In genomic region chr19:16157120-16157519, GRCm38 (mm10) we compare ENCODE assay signal across 24 mouse cellular contexts.
"Had no signal": no experiment of that assay in that cellular context is flagged by ENCODE, and none has a peak within 500 bp of the region (broad histone marks: within the 10 kb centered on the region; RNA-seq: fewer than 3 reads in every experiment).

No protein-coding gene starts in this region.

- H3K27ac ChIP-seq: heart, embryonic 13.5 days; heart, embryonic 15.5 days; hindbrain, embryonic 13.5 days; hindbrain, embryonic 15.5 days; hindbrain, postnatal 0 days; kidney, embryonic 15.5 days; kidney, postnatal 0 days; limb, embryonic 13.5 days; limb, embryonic 15.5 days; liver, embryonic 12.5 days; liver, embryonic 14.5 days had no signal

- H3K36me3 ChIP-seq: heart, embryonic 13.5 days; heart, embryonic 15.5 days; hindbrain, embryonic 13.5 days; hindbrain, embryonic 15.5 days; kidney, embryonic 15.5 days; limb, embryonic 15.5 days; liver, embryonic 12.5 days had no signal

- DNase-seq: forebrain, postnatal 0 days; gastrocnemius, postnatal 14 days; gastrocnemius, postnatal 36 days; kidney, adult 11 months; kidney, adult 2 months; kidney, adult 9 months; kidney, postnatal 14 days; kidney, postnatal 36 days; layer of hippocampus, adult 9-11 months; layer of hippocampus, postnatal 36 days; left cerebral cortex, postnatal 4 days; lung, adult 18-20 months had no signal

- H3K4me3 ChIP-seq: heart, embryonic 13.5 days; heart, embryonic 15.5 days; hindbrain, embryonic 13.5 days; hindbrain, embryonic 15.5 days; kidney, embryonic 15.5 days; limb, embryonic 13.5 days; limb, embryonic 15.5 days; liver, embryonic 12.5 days had no signal

- H3K4me2 ChIP-seq: heart, embryonic 11.5 days; heart, embryonic 13.5 days; heart, embryonic 15.5 days; hindbrain, embryonic 13.5 days; hindbrain, embryonic 15.5 days; kidney, embryonic 15.5 days; limb, embryonic 13.5 days; limb, embryonic 15.5 days; liver, embryonic 12.5 days had no signal

- H3K9ac ChIP-seq: forebrain, postnatal 0 days; heart, embryonic 13.5 days; heart, embryonic 15.5 days; hindbrain, embryonic 13.5 days; hindbrain, embryonic 15.5 days; kidney, embryonic 15.5 days; limb, embryonic 13.5 days; limb, embryonic 15.5 days; liver, embryonic 12.5 days; liver, embryonic 14.5 days had no signal

- ATAC-seq: forebrain, postnatal 0 days; hindbrain, postnatal 0 days; liver, embryonic 12.5 days had no signal

- H3K9me3 ChIP-seq: heart, embryonic 13.5 days; heart, embryonic 15.5 days; hindbrain, embryonic 13.5 days; hindbrain, embryonic 15.5 days; limb, embryonic 13.5 days; limb, embryonic 15.5 days; liver, embryonic 12.5 days had no signal

- H3K27me3 ChIP-seq: heart, embryonic 13.5 days; heart, embryonic 15.5 days; hindbrain, embryonic 13.5 days; hindbrain, embryonic 15.5 days; kidney, embryonic 15.5 days; limb, embryonic 13.5 days; limb, embryonic 15.5 days; liver, embryonic 12.5 days had no signal
